Mouse (Mus musculus) liver, embryonic 15.5 days (tissue): ENCODE data around the gene Itgb4. TPM values are rescaled to one million over a fixed set of nuclear protein-coding genes. Genes with fewer than 3 reads are reported as not detected.

Experiments
- ATAC-seq: fragments of 200-750 bp; cut with Nextera tagmentation; 2 replicates; pipeline ENCODE4 v1.8.0; 2017; ENCODE audit warnings: moderate number of reproducible peaks, mild to moderate bottlenecking, moderate library complexity; ENCODE audit not compliant: insufficient read depth
- H3K27ac ChIP-seq: fragments of 300-500 bp; sonication (generic); replicated peaks from 2 replicates; pipeline ENCODE4 v1.5.1; 2015; ENCODE audit warnings: mild to moderate bottlenecking, inconsistent platforms
- H3K27me3 ChIP-seq: fragments of 300-500 bp; sonication (generic); 2 replicates; pipeline ENCODE4 v1.6.1; 2015; ENCODE audit warnings: mild to moderate bottlenecking, inconsistent platforms
- H3K36me3 ChIP-seq: fragments of 300-500 bp; sonication (generic); replicated peaks from 2 replicates; pipeline ENCODE4 v1.6.1; 2015; ENCODE audit warnings: moderate library complexity, mild to moderate bottlenecking, inconsistent platforms
- H3K4me1 ChIP-seq: fragments of 300-500 bp; sonication (generic); replicated peaks from 2 replicates; pipeline ENCODE4 v1.6.1; 2015; ENCODE audit warnings: inconsistent platforms
- H3K4me2 ChIP-seq: fragments of 300-500 bp; sonication (generic); 2 replicates; pipeline ENCODE4 v1.6.1; 2015; ENCODE audit warnings: moderate library complexity, mild to moderate bottlenecking, inconsistent platforms
- H3K4me3 ChIP-seq: fragments of 300-500 bp; sonication (generic); replicated peaks from 2 replicates; pipeline ENCODE4 v1.5.1; 2015; ENCODE audit warnings: mild to moderate bottlenecking, inconsistent platforms
- H3K9ac ChIP-seq: fragments of 300-500 bp; sonication (generic); 2 replicates; pipeline ENCODE4 v1.6.1; 2015; ENCODE audit warnings: moderate library complexity, mild to moderate bottlenecking, inconsistent platforms
- H3K9me3 ChIP-seq: fragments of 300-500 bp; sonication (generic); replicated peaks from 2 replicates; pipeline ENCODE4 v1.6.1; 2016; ENCODE audit warnings: inconsistent platforms
- WGBS: fragments of 180-500 bp; shearing (Covaris S2); methylation state at CpG from one replicate; pipeline ENCODE4 v1.1.7; 2015; ENCODE audit warnings: mixed read lengths; ENCODE audit not compliant: insufficient replicate concordance; 5-methylcytosine and 5-hydroxymethylcytosine counted together
- polyA plus RNA-seq: library from polyadenylated mRNA; unstranded; fragments of >200 nt; fragmentation: Nextera tagmentation; extraction: Ambion mirVana; gene quantifications from 2 replicates; pipeline ENCODE4 v1.2.1, GENCODE M21; 2015

Itgb4 gene
- polyA plus RNA-seq, 1 experiment from 2014 or later: 0.18 TPM

GRCm38 (mm10) chr11:116030088-116030897, 55.8 kb downstream of the Itgb4 start, which contains the start of gene Unk:
TSS of gene Unk (plus strand) at chr11:116030322.
- H3K4me2 ChIP-seq: peak within 1 kb of the TSS; percentile 90
- H3K4me1 ChIP-seq: peaks cover 49% of the 10 kb centered on the region
- H3K9ac ChIP-seq: peak within 1 kb of the TSS; percentile 95
- H3K4me3 ChIP-seq: peak within 1 kb of the TSS; percentile 82
- WGBS: under 1% methylated on average over 67 of the region's 67 CpGs
- H3K36me3 ChIP-seq: peaks cover 10% of the 10 kb centered on the region
- ATAC-seq: peak; percentile 91
- H3K9me3 ChIP-seq: no peaks in the 10 kb centered on the region
- peak within 1 kb of the TSS; percentile 96 for H3K27ac ChIP-seq
- H3K27me3 ChIP-seq: no peaks in the 10 kb centered on the region

DNA sequence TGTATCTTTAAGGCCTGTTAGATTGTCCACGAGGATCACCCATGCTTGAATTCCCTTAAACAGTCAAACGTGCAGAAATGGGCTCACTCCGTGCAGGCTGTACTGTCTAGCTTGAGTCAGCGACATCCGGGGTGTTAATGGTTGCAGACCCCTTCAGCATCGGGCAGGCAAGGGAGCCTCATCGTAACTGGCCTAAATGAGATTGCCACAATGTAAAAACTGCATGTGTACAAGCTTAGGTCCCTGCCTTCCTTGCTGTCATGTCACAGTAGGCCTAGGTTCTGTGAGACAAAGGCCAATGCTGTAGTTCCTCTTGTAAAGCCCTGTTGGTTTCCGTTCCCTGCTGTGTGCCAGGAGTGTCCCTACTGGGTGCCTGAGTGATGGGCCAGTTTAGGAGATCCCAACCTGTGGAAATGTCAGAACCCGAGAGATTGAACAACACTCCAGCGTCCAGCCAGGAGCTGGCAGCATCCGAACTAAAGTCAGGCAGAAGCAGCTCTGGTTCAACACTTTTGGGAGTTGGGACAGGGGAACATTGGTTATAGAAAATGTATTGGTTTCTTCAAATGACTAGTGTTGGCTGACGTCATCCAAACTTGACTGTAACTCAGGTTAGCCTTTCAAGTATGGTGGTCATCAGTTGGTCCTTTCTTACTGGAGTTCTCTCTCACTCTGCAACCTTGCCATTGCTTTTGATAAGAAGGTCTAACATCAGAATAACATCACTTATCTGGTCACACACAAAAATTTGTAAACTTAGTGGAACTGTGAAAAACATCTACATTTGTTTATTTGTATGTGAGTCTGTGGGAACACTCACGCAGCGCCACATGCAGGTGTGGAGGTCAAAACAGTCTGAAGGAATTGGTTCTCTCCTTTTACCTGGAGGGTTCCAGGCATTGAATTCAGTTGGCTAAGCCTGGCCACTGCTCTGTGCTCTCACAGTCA, 56.7 kb downstream of the Itgb4 start:
- Histone ChIP-seq H3K4me1 (peaks cover 49% of the 10 kb centered on the region), H3K27me3 (no peaks in the 10 kb centered on the region), H3K4me2 (peak overlapping the region; percentile 90), H3K27ac (peak overlapping the region; percentile 96), H3K9me3 (no peaks in the 10 kb centered on the region), H3K9ac (peak overlapping the region; percentile 95), H3K36me3 (peaks cover 10% of the 10 kb centered on the region), H3K4me3 (peak overlapping the region; percentile 82)
- WGBS: 20% methylated on average over 14 of the region's 14 CpGs
- ATAC-seq: peak; percentile 25

- H3K9ac ChIP-seq: no peak overlapping the region
- no peaks in the 10 kb centered on the region for H3K27me3 ChIP-seq
- no peak overlapping the region for H3K4me3 ChIP-seq
- peaks cover 23% of the 10 kb centered on the region for H3K36me3 ChIP-seq
- no peak overlapping the region for H3K4me2 ChIP-seq
- ATAC-seq: no peak
- WGBS: 81% methylated on average over 6 of the region's 6 CpGs
- no peak overlapping the region for H3K27ac ChIP-seq
- no peaks in the 10 kb centered on the region for H3K9me3 ChIP-seq
- H3K4me1 ChIP-seq: peaks cover 37% of the 10 kb centered on the region
These were observed 60.1 kb downstream of the Itgb4 start for GRCm38 (mm10) chr11:116034584-116034983.

DNA sequence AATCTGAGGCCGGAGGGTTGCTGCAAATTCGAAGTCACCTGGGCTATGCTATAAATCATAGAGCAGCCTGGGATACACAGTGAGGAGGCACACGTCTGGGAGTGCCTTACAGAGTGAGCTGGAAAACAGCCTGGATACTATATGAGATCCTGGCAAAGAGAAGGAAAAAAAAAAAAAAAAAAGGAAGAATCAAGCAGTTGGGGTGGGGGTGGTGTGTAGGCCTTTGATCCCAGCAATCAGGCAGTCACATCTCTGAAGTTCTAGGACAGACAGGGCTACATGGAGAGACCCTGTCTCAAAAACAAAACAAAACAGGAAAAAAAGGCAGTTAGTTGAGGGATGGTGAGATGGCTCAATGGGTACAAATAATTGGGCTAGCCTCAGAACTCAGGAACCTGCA, 62.2 kb downstream of the Itgb4 start:
- ATAC-seq: no peak
- Histone ChIP-seq H3K4me3 (no peak overlapping the region), H3K4me2 (no peak overlapping the region), H3K4me1 (peaks cover 23% of the 10 kb centered on the region), H3K9me3 (no peaks in the 10 kb centered on the region), H3K27ac (no peak overlapping the region), H3K27me3 (no peaks in the 10 kb centered on the region), H3K36me3 (peaks cover 38% of the 10 kb centered on the region), H3K9ac (no peak overlapping the region)
- WGBS: 84% methylated on average over 3 of the region's 3 CpGs

- WGBS: 86% methylated on average over 9 of the region's 9 CpGs
- no peak overlapping the region for H3K4me3 ChIP-seq
- H3K27me3 ChIP-seq: no peaks in the 10 kb centered on the region
- peaks cover 17% of the 10 kb centered on the region for H3K4me1 ChIP-seq
- no peak overlapping the region for H3K4me2 ChIP-seq
- no peak overlapping the region for H3K9ac ChIP-seq
- no peak overlapping the region for H3K27ac ChIP-seq
- no peak for ATAC-seq
- no peaks in the 10 kb centered on the region for H3K9me3 ChIP-seq
- peaks cover 47% of the 10 kb centered on the region for H3K36me3 ChIP-seq
These were observed 63.3 kb downstream of the Itgb4 start for GRCm38 (mm10) chr11:116037826-116038225.

DNA sequence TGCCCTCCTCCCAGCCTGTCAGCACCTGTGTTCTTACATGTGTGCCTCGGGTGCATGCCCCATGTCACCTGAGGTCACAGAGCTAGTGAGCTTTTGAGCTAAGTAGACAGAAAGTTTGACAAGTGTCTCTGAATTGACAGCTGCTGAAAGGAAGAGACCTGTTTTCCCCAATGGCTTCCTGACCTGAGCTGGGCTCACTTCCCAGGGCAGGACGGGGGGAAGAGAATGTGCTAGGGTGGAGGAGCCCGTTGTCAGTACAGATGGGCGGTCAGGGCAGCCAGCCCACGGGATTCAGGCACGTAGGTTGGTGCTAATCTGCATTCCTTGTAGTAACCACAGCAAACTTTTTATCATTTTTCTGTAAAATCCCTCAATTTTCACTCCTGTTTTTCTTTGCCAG, 66.1 kb downstream of the Itgb4 start:
- Histone ChIP-seq H3K4me2 (no peak overlapping the region), H3K4me3 (no peak overlapping the region), H3K9ac (no peak overlapping the region), H3K36me3 (peaks cover 45% of the 10 kb centered on the region), H3K9me3 (no peaks in the 10 kb centered on the region), H3K27ac (no peak overlapping the region), H3K4me1 (peaks cover 7% of the 10 kb centered on the region; the same call in 1 of the 2 replicates), H3K27me3 (no peaks in the 10 kb centered on the region)
- WGBS: 71% methylated on average over 6 of the region's 6 CpGs
- ATAC-seq: no peak

GRCm38 (mm10) chr11:116041833-116042232, 67.3 kb downstream of the Itgb4 start:
- Histone ChIP-seq H3K27ac (no peak overlapping the region), H3K27me3 (no peaks in the 10 kb centered on the region), H3K9ac (no peak overlapping the region), H3K36me3 (peaks cover 57% of the 10 kb centered on the region), H3K4me1 (peaks cover 7% of the 10 kb centered on the region; the same call in 1 of the 2 replicates), H3K9me3 (no peaks in the 10 kb centered on the region), H3K4me2 (no peak overlapping the region), H3K4me3 (no peak overlapping the region)
- 92% methylated on average over 2 of the region's 2 CpGs for WGBS
- ATAC-seq: no peak

DNA sequence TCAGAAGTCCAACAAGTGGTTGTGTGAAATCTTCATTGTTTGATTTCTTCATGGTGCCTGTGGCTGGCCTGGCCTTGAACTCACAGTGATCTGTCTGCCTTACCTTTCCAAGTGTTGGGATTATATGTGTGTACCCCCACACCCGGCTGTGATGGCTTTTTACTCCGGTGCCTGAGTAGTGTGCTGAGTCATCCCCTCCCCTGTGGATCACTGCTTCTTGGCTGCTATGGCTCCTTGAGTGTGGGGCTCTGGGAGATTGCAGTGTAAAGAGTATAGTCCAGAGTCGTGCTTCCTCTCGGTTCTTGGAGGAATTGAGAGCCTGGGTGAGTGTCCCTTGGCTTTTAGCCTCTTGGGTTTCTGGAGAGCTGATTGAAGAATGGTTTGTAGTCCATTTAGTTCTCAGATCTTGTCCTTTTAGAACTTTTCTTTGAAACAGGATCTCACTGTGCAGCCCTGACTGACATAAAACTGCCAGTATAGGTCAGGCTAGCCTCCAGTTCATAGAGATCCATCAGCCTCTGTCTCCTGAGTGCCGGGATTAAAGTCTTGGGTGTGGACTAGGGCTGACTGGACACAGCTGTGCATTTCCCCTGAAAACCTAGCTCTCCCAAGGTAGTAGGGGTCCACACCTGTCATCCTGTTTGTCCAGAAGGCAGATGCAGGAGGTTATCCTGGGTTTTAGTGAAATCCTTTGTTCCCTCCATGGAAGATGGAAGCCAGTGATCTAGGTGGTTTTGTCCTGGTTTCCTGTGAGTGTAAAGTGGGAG, 68.0 kb downstream of the Itgb4 start:
- Histone ChIP-seq H3K27ac (no peak overlapping the region), H3K4me2 (no peak overlapping the region), H3K9me3 (no peaks in the 10 kb centered on the region), H3K9ac (no peak overlapping the region), H3K4me1 (peaks cover 7% of the 10 kb centered on the region; the same call in 1 of the 2 replicates), H3K4me3 (no peak overlapping the region), H3K27me3 (no peaks in the 10 kb centered on the region), H3K36me3 (peaks cover 65% of the 10 kb centered on the region)
- no peak for ATAC-seq
- 55% methylated on average over 5 of the region's 5 CpGs for WGBS

- H3K4me1 ChIP-seq: peaks cover 7% of the 10 kb centered on the region; the same call in 1 of the 2 replicates
- H3K9ac ChIP-seq: no peak overlapping the region
- no peak overlapping the region for H3K4me2 ChIP-seq
- no peak for ATAC-seq
- H3K9me3 ChIP-seq: no peaks in the 10 kb centered on the region
- no peak overlapping the region for H3K27ac ChIP-seq
- H3K36me3 ChIP-seq: peaks cover 66% of the 10 kb centered on the region
- H3K4me3 ChIP-seq: no peak overlapping the region
- WGBS: 86% methylated on average over 1 of the region's 1 CpGs
- H3K27me3 ChIP-seq: no peaks in the 10 kb centered on the region
These were observed 68.8 kb downstream of the Itgb4 start for GRCm38 (mm10) chr11:116043286-116043685.

GRCm38 (mm10) chr11:116045173-116045572, 70.7 kb downstream of the Itgb4 start:
- 89% methylated on average over 6 of the region's 6 CpGs for WGBS
- Histone ChIP-seq H3K36me3 (peaks cover 73% of the 10 kb centered on the region), H3K9ac (no peak overlapping the region), H3K4me2 (no peak overlapping the region), H3K4me3 (no peak overlapping the region), H3K27ac (no peak overlapping the region), H3K27me3 (no peaks in the 10 kb centered on the region), H3K4me1 (peaks cover 7% of the 10 kb centered on the region; the same call in 1 of the 2 replicates), H3K9me3 (no peaks in the 10 kb centered on the region)
- no peak for ATAC-seq
